Mouse (Mus musculus) frontal cortex, postnatal 14 days (tissue): Measurements from ENCODE around the gene Galk1.

Experiments used
- DNase-seq, 2 experiments: peaks; one replicate each; pipeline ENCODE4 v3.0.0; 2022; ENCODE audit warnings: low spot score in 2 of 2

The Galk1 gene

DNA sequence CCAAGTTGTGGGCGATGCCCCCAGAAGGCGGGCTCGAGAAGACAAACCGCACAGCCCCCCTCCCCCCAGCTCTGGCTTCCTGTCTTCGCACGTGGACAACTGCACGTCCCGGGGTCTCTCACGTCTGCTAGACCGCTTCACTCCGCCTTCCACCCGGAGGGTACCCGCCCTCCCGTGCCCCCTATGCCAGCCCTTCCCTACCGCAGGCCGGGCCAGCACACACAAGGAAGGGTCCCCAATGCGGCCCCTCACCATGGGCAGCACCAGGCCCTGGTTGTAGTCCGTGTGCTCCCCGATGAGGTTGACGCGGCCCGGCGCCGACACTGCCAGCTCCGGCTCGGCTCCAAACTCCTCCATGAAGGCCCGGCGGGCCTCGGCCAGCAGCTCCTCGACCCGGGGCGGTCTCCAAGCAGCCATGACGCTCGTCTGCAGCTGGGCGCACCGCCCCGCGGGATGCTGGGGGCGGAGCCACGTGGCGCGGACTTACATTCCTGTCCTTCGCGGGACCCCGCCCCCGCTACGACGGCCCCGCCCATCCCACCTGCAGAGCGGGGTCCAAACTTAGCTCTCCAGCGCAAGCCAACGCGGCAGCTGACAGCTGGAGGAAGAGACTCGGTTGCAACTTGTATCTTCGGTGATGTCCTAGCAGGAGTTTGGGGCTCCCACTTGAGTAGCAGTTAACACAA is at the start of gene Galk1:
Galk1 (minus strand) TSS at position 458 of the 686 bp plus-strand sequence.
- peak; percentile 68 to 71 for DNase-seq

DNA sequence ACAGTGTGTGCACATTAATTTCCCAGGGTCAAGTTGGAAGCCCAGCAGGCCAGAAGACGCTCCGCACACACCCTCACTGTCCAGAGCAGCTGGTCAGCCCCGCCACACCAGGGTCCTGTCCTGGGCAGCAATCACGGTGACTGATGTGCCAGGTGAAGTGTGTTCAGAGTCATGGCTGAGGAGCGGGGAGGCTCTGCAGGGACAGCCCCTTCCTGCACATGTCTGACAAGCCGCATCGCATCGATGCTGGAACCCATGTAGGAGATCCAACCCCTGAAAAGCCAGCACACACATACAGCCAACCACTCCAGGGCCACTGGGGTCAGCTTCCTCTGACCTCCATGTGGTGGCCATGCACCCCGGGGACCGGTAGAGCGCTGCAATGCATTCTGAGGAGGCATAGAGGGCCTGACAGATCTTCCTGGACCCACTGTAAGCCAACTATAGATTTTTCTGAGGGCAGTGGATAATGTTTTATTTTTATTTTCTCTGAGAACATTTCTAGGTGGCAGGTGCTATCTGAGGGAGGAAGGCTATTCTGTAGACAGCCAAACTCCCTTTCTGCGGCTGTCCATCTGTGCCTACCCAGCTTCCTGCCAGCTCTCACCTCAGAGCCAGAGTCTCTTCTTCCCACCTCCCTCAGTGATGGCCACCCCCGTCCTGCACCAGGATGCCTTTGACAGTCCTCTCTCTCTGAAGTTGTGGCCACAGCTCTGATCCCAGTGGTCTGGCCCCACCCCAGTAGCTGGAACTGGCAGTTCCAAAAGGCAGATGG is 49.3 kb upstream of the Galk1 start:
- no peak for DNase-seq

DNA sequence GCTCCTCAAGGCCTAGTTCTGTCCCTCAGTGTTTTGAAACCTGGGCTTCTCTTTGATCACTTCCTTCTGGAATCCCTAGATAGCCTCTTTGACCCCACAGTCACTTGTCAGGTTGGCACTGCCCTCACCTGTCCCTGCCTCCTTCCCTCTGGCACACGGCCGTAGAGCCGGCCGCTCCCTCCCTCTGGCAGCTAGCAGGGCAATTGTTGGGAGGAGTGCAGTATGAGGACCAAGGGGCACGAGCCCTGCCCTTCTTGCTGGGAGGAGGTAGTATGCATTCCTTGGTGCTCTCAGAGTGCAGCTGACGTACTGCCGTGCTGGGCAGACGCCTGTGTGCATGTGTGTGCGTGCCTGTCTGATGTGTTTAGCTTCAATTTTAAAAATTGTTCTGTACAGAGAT is 48.1 kb upstream of the Galk1 start:
- no peak for DNase-seq

DNA sequence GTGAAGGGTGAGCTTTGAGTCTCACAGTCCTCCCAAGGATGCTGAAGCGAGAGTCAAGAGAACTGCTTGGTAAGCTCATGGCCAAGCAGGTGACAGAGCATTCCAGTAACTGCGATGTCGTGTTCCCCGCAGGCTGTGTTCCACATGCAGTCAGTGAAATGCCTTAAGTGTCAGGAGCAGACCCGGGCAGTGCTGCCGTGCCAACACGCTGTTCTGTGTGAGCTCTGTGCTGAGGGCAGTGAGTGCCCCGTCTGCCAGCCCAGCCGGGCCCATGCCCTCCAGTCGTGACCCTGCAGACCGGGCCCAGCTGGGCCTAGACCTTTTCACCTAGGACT is 47.1 kb upstream of the Galk1 start:
- DNase-seq = no peak

DNA sequence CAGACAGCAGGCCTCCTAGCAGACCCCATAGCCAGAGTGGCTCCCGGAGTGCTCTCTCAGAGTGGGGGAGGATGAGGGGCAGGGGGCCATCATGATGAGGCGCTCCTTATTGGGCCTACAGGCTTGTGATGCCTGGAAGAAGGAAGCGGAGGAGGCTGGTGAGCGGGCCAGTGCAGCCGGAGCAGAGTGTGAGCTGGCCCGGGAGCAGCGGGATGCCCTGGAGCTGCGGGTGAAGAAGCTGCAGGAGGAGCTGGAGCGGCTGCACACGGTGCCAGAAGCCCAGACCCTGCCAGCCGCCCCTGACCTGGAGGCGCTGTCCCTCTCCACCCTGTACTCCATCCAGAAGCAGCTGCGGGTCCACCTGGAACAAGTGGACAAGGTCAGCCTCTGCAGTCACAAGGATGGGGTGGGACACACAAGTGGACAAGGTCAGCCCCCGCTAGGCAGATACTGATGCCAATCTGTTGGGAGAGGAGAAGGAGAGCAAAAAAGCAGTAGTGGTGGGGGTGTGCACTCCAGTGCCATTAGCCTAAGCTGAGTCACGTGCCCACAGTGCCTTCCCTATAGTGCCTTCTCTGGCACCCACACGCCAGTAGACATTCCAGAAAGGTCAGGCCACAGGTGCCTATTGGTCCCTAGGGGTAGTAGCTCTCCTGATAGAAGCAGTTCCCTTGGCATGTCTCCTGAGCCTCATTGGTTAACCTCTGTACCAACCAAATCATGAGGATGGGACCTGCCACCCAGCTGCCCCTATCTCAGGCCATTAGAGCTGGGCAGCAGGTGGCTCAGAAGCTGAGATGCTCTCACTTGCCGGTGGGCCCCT is 46.6 kb upstream of the Galk1 start:
- no peak for DNase-seq

DNA sequence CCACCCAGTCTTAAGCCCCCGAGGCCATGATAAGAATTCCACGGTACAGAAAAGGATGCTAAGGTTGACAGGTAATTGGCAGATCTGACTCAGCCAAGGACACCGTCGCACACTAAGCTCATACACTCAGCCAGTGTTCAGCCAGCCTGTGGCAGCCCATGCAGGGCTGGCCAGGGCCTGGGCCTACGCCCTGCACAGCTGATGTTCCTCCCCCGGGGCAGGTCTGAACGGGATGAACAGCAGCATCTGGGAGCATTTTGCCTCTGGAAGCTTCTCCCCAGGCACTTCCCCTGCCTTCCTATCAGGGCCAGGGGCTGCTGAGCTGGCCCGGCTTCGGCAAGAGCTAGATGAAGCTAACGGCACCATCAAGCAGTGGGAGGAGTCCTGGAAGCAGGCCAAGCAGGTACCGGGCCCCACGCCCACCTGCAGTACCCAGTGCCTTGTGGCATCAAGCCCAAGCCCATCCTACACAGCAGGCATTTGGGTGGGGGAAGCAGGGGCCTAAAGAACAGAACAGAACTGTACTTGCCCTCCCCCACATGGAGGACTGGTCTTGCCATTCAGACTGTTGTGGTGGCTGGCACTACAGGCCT is 45.6 kb upstream of the Galk1 start:
- no peak for DNase-seq

DNA sequence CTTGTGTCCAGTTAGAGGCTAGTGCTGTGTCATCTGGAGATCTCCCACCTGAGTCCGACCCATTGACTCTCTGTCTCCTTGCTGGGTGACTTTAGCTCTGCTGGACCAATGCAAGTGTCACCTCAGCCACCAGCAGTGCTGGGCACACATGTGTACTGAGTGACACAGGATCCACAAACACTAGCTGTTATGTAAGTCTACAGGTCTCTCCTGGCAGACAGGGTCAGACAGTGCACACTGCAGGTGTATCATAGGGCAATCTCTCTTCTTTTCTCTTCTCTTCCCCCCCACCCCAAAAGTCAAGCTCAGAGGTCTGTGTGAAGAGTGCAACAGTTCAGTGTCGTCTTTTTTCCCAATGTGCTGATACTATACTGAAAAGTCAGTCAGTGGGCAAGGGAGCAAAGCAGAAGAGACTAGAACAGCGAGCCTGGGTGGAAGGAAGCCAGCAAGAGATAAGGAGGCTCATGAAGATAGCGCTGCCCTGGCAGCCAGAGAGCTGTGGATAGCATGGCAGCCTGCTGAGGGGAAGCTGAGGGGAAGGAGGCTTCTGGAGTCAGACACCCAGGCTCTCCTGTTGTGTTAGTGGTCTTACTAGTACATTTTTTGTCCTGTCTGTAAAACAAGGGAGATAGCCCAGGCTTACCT is 44.8 kb upstream of the Galk1 start:
- DNase-seq = no peak

DNA sequence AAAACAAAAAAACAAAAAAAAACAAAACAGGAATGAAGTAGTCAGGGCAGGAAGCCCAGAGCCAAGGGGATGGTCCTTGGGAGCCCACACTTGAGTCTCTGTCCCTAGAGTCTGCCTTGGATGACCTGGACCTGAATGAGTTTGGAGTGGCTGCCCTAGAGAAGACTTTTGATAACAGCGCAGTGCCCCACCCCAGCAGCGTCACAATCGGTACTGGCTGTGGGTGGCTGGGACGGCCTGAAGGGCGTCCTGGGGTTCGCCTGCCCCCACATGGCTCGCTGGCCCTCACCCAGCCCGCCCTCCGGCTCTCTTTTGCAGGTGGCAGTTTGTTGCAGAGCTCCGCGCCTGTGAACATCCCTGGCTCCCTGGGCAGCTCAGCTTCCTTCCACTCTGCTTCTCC is 43.4 kb upstream of the Galk1 start:
- no peak for DNase-seq

DNA sequence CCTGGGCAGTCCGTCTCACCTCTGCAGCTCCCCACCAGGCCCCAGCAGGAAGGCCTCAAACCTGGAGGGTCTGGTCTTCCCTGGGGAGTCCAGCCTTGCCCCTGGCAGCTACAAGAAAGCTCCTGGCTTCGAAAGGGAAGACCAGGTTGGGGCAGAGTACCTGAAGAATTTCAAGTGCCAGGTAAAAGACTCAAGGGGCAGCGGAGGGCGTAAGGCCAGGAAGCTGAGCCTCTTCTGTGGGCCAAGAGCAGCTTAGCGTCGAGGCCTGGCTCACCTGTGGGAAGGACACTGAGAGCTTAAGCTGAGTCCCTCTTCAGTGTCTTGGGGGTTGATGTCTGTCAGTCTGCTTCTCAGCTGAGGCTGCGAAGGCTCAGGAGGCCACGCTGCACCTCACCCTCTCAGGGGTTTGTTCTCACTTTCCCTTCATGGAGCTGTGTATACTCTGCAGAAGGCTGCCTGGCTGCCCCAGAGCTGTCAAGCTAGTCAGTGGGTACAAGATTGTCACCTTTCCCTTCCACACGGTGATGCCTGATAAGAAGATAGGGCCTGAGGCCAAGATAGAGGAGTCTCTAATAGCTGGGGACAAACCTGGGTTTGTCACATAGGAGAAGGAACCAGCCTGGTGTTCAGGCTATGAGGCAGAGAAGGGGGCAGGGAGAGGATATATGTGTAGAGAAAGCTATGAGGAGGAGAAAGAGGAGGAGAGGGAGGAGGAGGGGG is 41.2 kb upstream of the Galk1 start:
- no peak for DNase-seq

DNA sequence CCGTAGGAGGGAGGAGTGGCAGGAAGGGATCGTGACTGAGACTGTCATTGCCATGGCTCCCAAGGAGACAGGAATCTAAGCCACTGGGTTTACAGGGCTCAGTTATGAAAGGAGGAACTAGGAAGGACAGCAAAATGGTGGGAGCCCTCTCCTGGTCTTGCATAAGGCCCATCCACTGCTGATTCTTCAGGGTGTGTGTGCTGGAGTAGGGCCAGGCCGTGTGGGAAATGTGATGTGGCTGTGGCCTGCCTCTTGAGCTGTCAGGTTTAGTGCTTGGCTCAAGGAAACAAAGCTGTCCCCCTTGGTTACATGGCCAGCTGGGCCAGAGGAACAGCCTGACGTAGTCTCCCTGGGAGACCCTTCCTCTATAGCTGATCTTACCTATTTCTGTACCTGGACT is 37.7 kb upstream of the Galk1 start:
- no peak for DNase-seq

DNA sequence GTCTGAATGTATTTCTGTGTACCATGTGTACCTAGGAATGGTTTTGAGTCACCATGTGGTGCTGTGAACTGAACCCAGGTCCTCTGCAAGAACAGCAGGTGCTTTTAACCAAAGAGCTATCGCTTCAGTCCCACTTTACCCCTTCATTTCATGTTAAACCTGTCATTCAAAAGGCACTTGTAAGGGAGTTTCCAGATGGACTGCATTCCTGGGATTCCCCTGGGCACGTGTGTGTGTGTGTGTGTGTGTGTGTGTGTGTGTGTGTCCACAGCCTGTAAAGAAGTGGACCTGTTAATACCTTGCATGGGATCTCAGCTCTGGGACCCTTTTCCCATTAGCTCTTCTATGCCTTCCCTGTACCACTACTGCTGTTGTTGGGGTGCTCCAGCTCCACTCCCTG is 37.1 kb upstream of the Galk1 start:
- no peak for DNase-seq

DNA sequence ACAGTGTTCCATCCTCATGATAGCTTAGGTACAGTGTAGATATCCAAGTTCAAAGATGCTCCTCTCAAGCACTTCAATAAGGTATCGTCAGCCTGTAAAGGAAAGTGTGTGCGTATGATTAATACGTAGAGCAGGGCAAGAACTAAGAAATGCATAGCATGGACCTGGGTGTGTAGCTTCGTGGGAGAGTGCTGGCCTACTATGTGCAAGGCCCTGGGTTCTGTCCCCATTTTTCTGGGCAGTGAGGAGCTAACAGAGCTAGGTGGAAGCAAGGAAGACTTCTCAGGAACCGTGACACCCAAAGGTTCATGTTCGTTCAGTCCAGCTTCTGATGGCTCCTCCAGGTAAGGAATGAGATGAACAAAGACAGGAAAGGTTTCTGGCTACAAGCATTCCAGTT is 32.7 kb upstream of the Galk1 start:
- DNase-seq = no peak

DNA sequence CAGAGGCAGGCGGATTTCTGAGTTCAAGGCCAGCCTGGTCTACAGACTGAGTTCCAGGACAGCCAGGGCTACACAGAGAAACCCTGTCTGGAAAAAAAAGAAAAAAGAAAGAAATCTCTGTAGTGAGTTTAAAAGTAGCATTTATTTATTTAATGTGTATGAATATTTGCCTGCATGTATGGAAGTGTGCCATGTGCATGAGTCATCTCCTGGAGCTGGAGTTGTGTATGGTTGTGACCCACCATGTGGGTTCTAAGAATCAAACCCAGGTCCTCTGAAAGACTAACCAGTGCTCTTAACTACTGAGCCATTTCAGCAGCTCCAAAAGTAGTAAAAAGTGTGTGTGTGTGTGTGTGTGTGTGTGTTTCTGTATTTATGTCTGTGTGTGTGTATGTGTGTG is 30.8 kb upstream of the Galk1 start:
- no peak for DNase-seq

DNA sequence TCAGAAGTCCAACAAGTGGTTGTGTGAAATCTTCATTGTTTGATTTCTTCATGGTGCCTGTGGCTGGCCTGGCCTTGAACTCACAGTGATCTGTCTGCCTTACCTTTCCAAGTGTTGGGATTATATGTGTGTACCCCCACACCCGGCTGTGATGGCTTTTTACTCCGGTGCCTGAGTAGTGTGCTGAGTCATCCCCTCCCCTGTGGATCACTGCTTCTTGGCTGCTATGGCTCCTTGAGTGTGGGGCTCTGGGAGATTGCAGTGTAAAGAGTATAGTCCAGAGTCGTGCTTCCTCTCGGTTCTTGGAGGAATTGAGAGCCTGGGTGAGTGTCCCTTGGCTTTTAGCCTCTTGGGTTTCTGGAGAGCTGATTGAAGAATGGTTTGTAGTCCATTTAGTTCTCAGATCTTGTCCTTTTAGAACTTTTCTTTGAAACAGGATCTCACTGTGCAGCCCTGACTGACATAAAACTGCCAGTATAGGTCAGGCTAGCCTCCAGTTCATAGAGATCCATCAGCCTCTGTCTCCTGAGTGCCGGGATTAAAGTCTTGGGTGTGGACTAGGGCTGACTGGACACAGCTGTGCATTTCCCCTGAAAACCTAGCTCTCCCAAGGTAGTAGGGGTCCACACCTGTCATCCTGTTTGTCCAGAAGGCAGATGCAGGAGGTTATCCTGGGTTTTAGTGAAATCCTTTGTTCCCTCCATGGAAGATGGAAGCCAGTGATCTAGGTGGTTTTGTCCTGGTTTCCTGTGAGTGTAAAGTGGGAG is 30.0 kb upstream of the Galk1 start:
- no peak for DNase-seq

DNA sequence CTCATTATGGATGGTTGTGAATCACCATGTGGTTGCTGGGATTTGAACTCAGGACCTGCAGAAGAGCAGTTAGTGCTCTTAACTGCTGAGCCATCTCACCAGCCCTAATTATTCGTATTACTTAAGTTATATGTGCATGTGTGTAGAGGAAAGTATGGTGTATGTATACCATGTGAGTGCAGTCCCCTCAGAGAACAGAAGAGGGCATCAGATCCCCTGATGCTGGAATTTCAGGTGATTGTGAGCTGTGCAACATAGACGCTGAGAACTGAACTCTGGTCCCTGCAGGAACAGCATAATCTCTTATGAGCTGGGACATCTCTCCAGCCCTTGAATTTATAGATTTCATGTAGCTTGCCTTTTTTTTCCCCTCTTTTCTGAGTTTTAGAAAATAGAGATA is 29.3 kb upstream of the Galk1 start:
- DNase-seq = no peak

DNA sequence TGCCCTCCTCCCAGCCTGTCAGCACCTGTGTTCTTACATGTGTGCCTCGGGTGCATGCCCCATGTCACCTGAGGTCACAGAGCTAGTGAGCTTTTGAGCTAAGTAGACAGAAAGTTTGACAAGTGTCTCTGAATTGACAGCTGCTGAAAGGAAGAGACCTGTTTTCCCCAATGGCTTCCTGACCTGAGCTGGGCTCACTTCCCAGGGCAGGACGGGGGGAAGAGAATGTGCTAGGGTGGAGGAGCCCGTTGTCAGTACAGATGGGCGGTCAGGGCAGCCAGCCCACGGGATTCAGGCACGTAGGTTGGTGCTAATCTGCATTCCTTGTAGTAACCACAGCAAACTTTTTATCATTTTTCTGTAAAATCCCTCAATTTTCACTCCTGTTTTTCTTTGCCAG is 28.1 kb upstream of the Galk1 start:
- DNase-seq = no peak

DNA sequence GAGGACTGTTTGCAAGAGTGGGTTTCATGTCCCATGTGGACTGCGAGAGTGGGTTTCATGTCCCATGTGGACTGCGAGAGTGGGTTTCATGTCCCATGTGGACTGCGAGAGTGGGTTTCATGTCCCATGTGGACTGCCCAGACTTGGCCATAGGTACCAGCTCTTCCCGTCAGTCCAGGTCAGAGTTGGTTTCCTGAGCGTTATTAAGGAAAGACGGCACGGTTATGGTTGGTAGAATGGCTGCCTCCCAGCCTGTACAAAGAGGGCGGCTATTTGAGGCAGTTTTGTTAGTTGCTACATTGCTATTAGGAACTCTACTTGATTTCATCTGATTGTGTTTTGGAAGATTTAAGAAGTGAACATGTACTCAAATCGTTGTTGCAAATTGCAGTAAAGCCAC is 25.3 kb upstream of the Galk1 start:
- DNase-seq = no peak

DNA sequence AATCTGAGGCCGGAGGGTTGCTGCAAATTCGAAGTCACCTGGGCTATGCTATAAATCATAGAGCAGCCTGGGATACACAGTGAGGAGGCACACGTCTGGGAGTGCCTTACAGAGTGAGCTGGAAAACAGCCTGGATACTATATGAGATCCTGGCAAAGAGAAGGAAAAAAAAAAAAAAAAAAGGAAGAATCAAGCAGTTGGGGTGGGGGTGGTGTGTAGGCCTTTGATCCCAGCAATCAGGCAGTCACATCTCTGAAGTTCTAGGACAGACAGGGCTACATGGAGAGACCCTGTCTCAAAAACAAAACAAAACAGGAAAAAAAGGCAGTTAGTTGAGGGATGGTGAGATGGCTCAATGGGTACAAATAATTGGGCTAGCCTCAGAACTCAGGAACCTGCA is 24.2 kb upstream of the Galk1 start:
- DNase-seq = no peak

DNA sequence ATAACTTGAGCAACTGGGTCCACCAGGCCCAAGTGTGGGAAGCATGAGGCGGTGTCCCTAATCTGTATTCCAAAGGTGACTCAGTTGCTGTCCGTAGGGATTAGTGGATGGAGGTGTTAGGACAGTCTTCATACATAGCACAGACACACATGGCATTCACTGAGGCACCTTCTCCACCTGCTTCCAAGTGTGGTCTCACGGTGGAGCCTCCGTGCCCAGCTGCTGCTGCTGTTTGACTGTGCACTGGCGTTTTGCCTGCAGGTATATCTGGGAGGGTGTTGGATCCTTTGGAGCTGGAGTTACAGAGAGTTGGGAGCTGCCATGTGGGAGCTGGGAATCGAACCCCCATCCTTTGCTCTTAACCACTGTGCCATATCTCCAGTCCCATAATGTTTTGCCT is 22.1 kb upstream of the Galk1 start:
- DNase-seq = no peak
